Mouse (Mus musculus) heart, embryonic 15.5 days (tissue): Measurements from ENCODE around the gene Dixdc1. TPM values are rescaled to one million over a fixed set of nuclear protein-coding genes. Genes with fewer than 3 reads are reported as not detected.
A peak's percentile ranks its signal among the peaks of the same experiment; 100 is the strongest.

Experiments used
- ATAC-seq: fragments of 200-750 bp; cut with Nextera tagmentation; replicated peaks from 2 replicates; pipeline ENCODE4 v1.8.0; 2017; ENCODE audit warnings: low read depth, moderate TSS enrichment; ENCODE audit not compliant: insufficient number of reproducible peaks, insufficient read depth, low FRiP score
- H3K27ac ChIP-seq: fragments of 300-500 bp; sonication (generic); 2 replicates; pipeline ENCODE4 v1.5.1; 2015; ENCODE audit warnings: mild to moderate bottlenecking, inconsistent platforms
- H3K27me3 ChIP-seq: fragments of 300-500 bp; sonication (generic); 2 replicates; pipeline ENCODE4 v1.6.1; 2015; ENCODE audit warnings: inconsistent platforms
- H3K36me3 ChIP-seq: fragments of 300-500 bp; sonication (generic); 2 replicates; pipeline ENCODE4 v1.6.1; 2015; ENCODE audit warnings: mild to moderate bottlenecking, inconsistent platforms
- H3K4me1 ChIP-seq: fragments of 300-500 bp; sonication (generic); replicated peaks from 2 replicates; pipeline ENCODE4 v1.6.1; 2015; ENCODE audit warnings: inconsistent platforms
- H3K4me2 ChIP-seq: fragments of 300-500 bp; sonication (generic); 2 replicates; pipeline ENCODE4 v1.6.1; 2015; ENCODE audit warnings: inconsistent platforms, mild to moderate bottlenecking, moderate library complexity
- H3K4me3 ChIP-seq: fragments of 300-500 bp; sonication (generic); 2 replicates; pipeline ENCODE4 v1.5.1; 2015; ENCODE audit warnings: mild to moderate bottlenecking, inconsistent platforms
- H3K9ac ChIP-seq: fragments of 300-500 bp; sonication (generic); 2 replicates; pipeline ENCODE4 v1.6.1; 2015; ENCODE audit warnings: mild to moderate bottlenecking, inconsistent platforms
- H3K9me3 ChIP-seq: fragments of 300-500 bp; sonication (generic); replicated peaks from 2 replicates; pipeline ENCODE4 v1.6.1; 2016; ENCODE audit warnings: inconsistent platforms
- WGBS: fragments of 180-500 bp; shearing (Covaris S2); methylation state at CpG from one replicate; pipeline ENCODE4 v1.1.7; 2015; ENCODE audit warnings: mixed read lengths; 5-methylcytosine and 5-hydroxymethylcytosine counted together
- polyA plus RNA-seq: library from polyadenylated mRNA; unstranded; fragments of >200 nt; fragmentation: Nextera tagmentation; extraction: Ambion mirVana; gene quantifications from 2 replicates; pipeline ENCODE4 v1.2.1, GENCODE M21; 2015

Dixdc1 gene
- polyA plus RNA-seq, 1 experiment from 2014 or later = 9.1 TPM

GRCm38 (mm10) chr9:50742261-50742660 is 2.9 kb upstream of the Dixdc1 start:
- H3K4me3 ChIP-seq = no peak overlapping the region
- no peak overlapping the region for H3K9ac ChIP-seq
- H3K4me2 ChIP-seq = no peak overlapping the region
- H3K27ac ChIP-seq = peak overlapping the region; percentile 18; the same call in 1 of the 2 replicates
- ATAC-seq = no peak
- no peaks in the 10 kb centered on the region for H3K27me3 ChIP-seq
- 67% methylated on average over 3 of the region's 3 CpGs for WGBS
- no peaks in the 10 kb centered on the region for H3K36me3 ChIP-seq
- no peaks in the 10 kb centered on the region for H3K9me3 ChIP-seq
- H3K4me1 ChIP-seq = peaks cover 36% of the 10 kb centered on the region

GRCm38 (mm10) chr9:50740867-50741784 is 1.8 kb upstream of the Dixdc1 start:
- Histone ChIP-seq H3K36me3 (no peaks in the 10 kb centered on the region), H3K4me2 (no peak overlapping the region), H3K4me3 (no peak overlapping the region), H3K9me3 (no peaks in the 10 kb centered on the region), H3K9ac (no peak overlapping the region), H3K4me1 (peaks cover 25% of the 10 kb centered on the region), H3K27me3 (no peaks in the 10 kb centered on the region), H3K27ac (no peak overlapping the region)
- WGBS = 80% methylated on average over 14 of the region's 14 CpGs
- ATAC-seq = no peak

- peak overlapping the region; percentile 31; the same call in 1 of the 2 replicates for H3K4me2 ChIP-seq
Measured at GRCm38 (mm10) chr9:50734989-50735388, 4.3 kb downstream of the Dixdc1 start.

GRCm38 (mm10) chr9:50732560-50732959 is 6.8 kb downstream of the Dixdc1 start:
- no peak overlapping the region for H3K4me2 ChIP-seq
- H3K27me3 ChIP-seq = no peaks in the 10 kb centered on the region
- no peaks in the 10 kb centered on the region for H3K36me3 ChIP-seq
- ATAC-seq = no peak
- H3K4me1 ChIP-seq = peaks cover 3% of the 10 kb centered on the region
- H3K27ac ChIP-seq = no peak overlapping the region
- no peak overlapping the region for H3K9ac ChIP-seq
- no peaks in the 10 kb centered on the region for H3K9me3 ChIP-seq
- 34% methylated on average over 4 of the region's 4 CpGs for WGBS
- no peak overlapping the region for H3K4me3 ChIP-seq

More at GRCm38 (mm10) chr9:50734989-50735388, 4.3 kb downstream of the Dixdc1 start:
- no peaks in the 10 kb centered on the region for H3K36me3 ChIP-seq
- H3K4me3 ChIP-seq = no peak overlapping the region
- no peak overlapping the region for H3K27ac ChIP-seq
- ATAC-seq = no peak
- no peaks in the 10 kb centered on the region for H3K9me3 ChIP-seq
- WGBS = 4% methylated on average over 9 of the region's 9 CpGs
- H3K27me3 ChIP-seq = no peaks in the 10 kb centered on the region
- H3K9ac ChIP-seq = no peak overlapping the region
- H3K4me1 ChIP-seq = peaks cover 17% of the 10 kb centered on the region

DNA sequence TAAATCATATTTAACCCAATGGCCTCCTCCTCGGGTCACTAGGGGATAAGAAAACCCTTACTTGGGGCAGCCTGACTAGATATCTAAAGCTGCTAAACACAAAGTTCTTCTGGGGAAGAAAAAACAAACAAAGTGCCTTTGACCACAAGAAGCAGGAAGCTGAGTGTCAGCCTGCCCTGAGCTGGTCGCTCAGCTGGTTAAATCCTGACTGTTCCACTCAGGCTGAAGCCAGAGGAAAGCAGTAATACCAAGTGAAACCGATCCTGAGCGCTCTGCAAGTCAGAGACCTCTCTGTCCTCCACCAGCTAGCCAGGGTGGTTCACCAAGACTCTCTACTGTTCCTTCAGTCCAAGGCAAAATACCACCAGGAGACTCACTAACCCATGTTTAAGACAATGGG is 9.7 kb downstream of the Dixdc1 start:
- no peaks in the 10 kb centered on the region for H3K36me3 ChIP-seq
- peaks cover 26% of the 10 kb centered on the region for H3K4me1 ChIP-seq
- no peak overlapping the region for H3K4me3 ChIP-seq
- H3K27me3 ChIP-seq = no peaks in the 10 kb centered on the region
- H3K9ac ChIP-seq = no peak overlapping the region
- no peak for ATAC-seq
- no peak overlapping the region for H3K4me2 ChIP-seq
- 37% methylated on average over 4 of the region's 4 CpGs for WGBS
- H3K27ac ChIP-seq = no peak overlapping the region
- H3K9me3 ChIP-seq = no peaks in the 10 kb centered on the region

GRCm38 (mm10) chr9:50727925-50728651 is 11.2 kb downstream of the Dixdc1 start:
- no peaks in the 10 kb centered on the region for H3K27me3 ChIP-seq
- H3K36me3 ChIP-seq = no peaks in the 10 kb centered on the region
- H3K4me2 ChIP-seq = peak overlapping the region; percentile 86
- peak overlapping the region; percentile 71 for H3K4me3 ChIP-seq
- no peaks in the 10 kb centered on the region for H3K9me3 ChIP-seq
- peak; percentile 89 for ATAC-seq
- H3K4me1 ChIP-seq = peaks cover 35% of the 10 kb centered on the region
- WGBS = under 1% methylated on average over 45 of the region's 45 CpGs
- peak overlapping the region; percentile 65 for H3K9ac ChIP-seq
- peak overlapping the region; percentile 95 for H3K27ac ChIP-seq

GRCm38 (mm10) chr9:50727171-50727924 is 12.0 kb downstream of the Dixdc1 start:
- peak; percentile 23 for ATAC-seq
- peak overlapping the region; percentile 95 for H3K27ac ChIP-seq

GRCm38 (mm10) chr9:50725921-50726590 is 13.3 kb downstream of the Dixdc1 start:
- Histone ChIP-seq H3K4me3 (peak overlapping the region; percentile 71; the same call in 1 of the 2 replicates), H3K27ac (peak overlapping the region; percentile 95), H3K4me2 (peak overlapping the region; percentile 86), H3K9me3 (no peaks in the 10 kb centered on the region), H3K36me3 (no peaks in the 10 kb centered on the region), H3K4me1 (peaks cover 54% of the 10 kb centered on the region), H3K27me3 (no peaks in the 10 kb centered on the region), H3K9ac (no peak overlapping the region)
- no peak for ATAC-seq
- WGBS = 34% methylated on average over 8 of the region's 8 CpGs

More at GRCm38 (mm10) chr9:50727171-50727924, 12.0 kb downstream of the Dixdc1 start:
- Histone ChIP-seq H3K36me3 (no peaks in the 10 kb centered on the region), H3K9ac (peak overlapping the region; percentile 65), H3K4me2 (peak overlapping the region; percentile 86), H3K9me3 (no peaks in the 10 kb centered on the region), H3K27me3 (no peaks in the 10 kb centered on the region), H3K4me1 (peaks cover 42% of the 10 kb centered on the region), H3K4me3 (peak overlapping the region; percentile 71)
- WGBS = 5% methylated on average over 30 of the region's 30 CpGs

- peak overlapping the region; percentile 95 for H3K27ac ChIP-seq
- no peaks in the 10 kb centered on the region for H3K36me3 ChIP-seq
- 41% methylated on average over 3 of the region's 3 CpGs for WGBS
- ATAC-seq = no peak
- H3K27me3 ChIP-seq = no peaks in the 10 kb centered on the region
- H3K9me3 ChIP-seq = no peaks in the 10 kb centered on the region
- 0 out of 2 replicates have a peak overlapping the region, but pooled peaks have one; percentile 6 for H3K4me2 ChIP-seq
- H3K4me3 ChIP-seq = no peak overlapping the region
- peaks cover 56% of the 10 kb centered on the region for H3K4me1 ChIP-seq
- no peak overlapping the region for H3K9ac ChIP-seq
Measured at GRCm38 (mm10) chr9:50724661-50725330, 14.5 kb downstream of the Dixdc1 start.

GRCm38 (mm10) chr9:50724147-50724546 is 15.2 kb downstream of the Dixdc1 start:
- ATAC-seq = no peak
- Histone ChIP-seq H3K4me3 (no peak overlapping the region), H3K9ac (no peak overlapping the region), H3K27me3 (no peaks in the 10 kb centered on the region), H3K4me2 (no peak overlapping the region), H3K4me1 (peaks cover 56% of the 10 kb centered on the region), H3K27ac (peak overlapping the region; percentile 95), H3K9me3 (no peaks in the 10 kb centered on the region), H3K36me3 (no peaks in the 10 kb centered on the region)
- 68% methylated on average over 2 of the region's 2 CpGs for WGBS
